Mouse (Mus musculus) lung, postnatal 0 days (tissue): ENCODE measurements around the gene Olfr470. TPM values are rescaled to one million over a fixed set of nuclear protein-coding genes. Genes with fewer than 3 reads are reported as not detected.
A peak's percentile ranks its signal among the peaks of the same experiment; 100 is the strongest.
"Not testable (repeated sequence)": the region's sequence is repeated elsewhere in the genome, so short reads cannot be mapped to it uniquely, and the experiment has no call there.

Experiments used
- ATAC-seq: fragments of 200-750 bp; cut with Nextera tagmentation; 2 replicates; pipeline ENCODE4 v1.8.0; 2017; ENCODE audit warnings: moderate library complexity
- DNase-seq: peaks from one replicate; pipeline ENCODE4 v3.0.0-alpha.2; 2016; ENCODE audit warnings: low spot score
- H3K27ac ChIP-seq: fragments of 300-500 bp; sonication (generic); 2 replicates; pipeline ENCODE4 v1.5.1; 2014; ENCODE audit warnings: antibody characterized with exemption, mild to moderate bottlenecking, low read length, mixed read lengths
- H3K27me3 ChIP-seq: fragments of 300-500 bp; sonication (generic); replicated peaks from 2 replicates; pipeline ENCODE4 v1.6.1; 2014; ENCODE audit warnings: low read length, mixed read lengths; ENCODE audit not compliant: insufficient read depth
- H3K36me3 ChIP-seq: fragments of 300-500 bp; sonication (generic); 2 replicates; pipeline ENCODE4 v1.6.1; 2014; ENCODE audit warnings: low read length, mixed read lengths; ENCODE audit not compliant: insufficient read depth
- H3K4me1 ChIP-seq: fragments of 300-500 bp; sonication (generic); 2 replicates; pipeline ENCODE4 v1.6.1; 2014; ENCODE audit warnings: antibody characterized with exemption, low read depth, low read length, mixed read lengths; ENCODE audit not compliant: insufficient read depth
- H3K4me2 ChIP-seq: fragments of 300-500 bp; sonication (generic); replicated peaks from 2 replicates; pipeline ENCODE4 v1.6.1; 2014; ENCODE audit warnings: low read depth, mild to moderate bottlenecking, low read length, moderate library complexity, mixed read lengths
- H3K4me3 ChIP-seq: fragments of 300-500 bp; sonication (generic); 2 replicates; pipeline ENCODE4 v1.5.1; 2014; ENCODE audit warnings: low read depth, low read length
- H3K9ac ChIP-seq: fragments of 300-500 bp; sonication (generic); replicated peaks from 2 replicates; pipeline ENCODE4 v1.6.1; 2014; ENCODE audit warnings: low read depth, mild to moderate bottlenecking
- H3K9me3 ChIP-seq: fragments of 300-500 bp; sonication (generic); 2 replicates; pipeline ENCODE4 v1.6.1; 2016; ENCODE audit warnings: low read length, mixed read lengths
- CTCF ChIP-seq: IDR thresholded peaks from 2 replicates; pipeline ENCODE4 v1.5.1; 2016; ENCODE audit warnings: antibody characterized with exemption, mild to moderate bottlenecking
- EP300 ChIP-seq: IDR thresholded peaks from 2 replicates; pipeline ENCODE4 v1.6.1; 2016; ENCODE audit warnings: antibody characterized with exemption, mild to moderate bottlenecking, control low read depth
- WGBS: fragments of 180-500 bp; shearing (Covaris S2); extraction: QIAGEN DNeasy Blood & Tissue Kit; methylation state at CpG from one replicate; pipeline ENCODE4 v1.1.7; 2014; 5-methylcytosine and 5-hydroxymethylcytosine counted together
- polyA plus RNA-seq: library from polyadenylated mRNA; unstranded; fragments of >200 nt; fragmentation: Nextera tagmentation; extraction: Ambion mirVana; gene quantifications from 2 replicates; pipeline ENCODE4 v1.2.1, GENCODE M21; 2015

Olfr470 gene
- polyA plus RNA-seq: not detected in 2 replicates

DNA sequence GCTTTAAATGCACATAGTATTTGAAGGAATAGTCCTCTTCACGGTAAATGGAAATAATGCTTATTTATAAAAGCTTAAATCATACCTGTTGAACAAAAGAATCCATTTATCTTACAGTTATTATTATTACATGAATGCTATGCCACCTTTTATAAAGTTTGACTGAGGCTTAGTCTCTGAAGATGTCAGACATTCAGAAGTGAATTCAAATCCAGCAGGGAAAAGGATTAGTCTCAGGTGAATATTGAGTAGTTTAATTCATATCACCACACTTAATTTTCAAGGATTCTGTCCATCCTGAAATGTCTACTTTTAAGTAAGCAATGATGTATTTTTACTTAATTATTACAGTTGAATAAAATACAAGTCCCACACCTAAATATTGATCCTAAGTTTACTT is at the start of gene Olfr470:
Olfr470 (minus strand) TSS at position 101 of the 400 bp plus-strand sequence.
- H3K36me3 ChIP-seq, H3K9ac ChIP-seq, H3K27me3 ChIP-seq, H3K4me3 ChIP-seq, DNase-seq, H3K27ac ChIP-seq, H3K9me3 ChIP-seq, H3K4me1 ChIP-seq, H3K4me2 ChIP-seq, ATAC-seq: not testable (repeated sequence)
- WGBS: 58% methylated on average over 1 of the region's 1 CpGs

DNA sequence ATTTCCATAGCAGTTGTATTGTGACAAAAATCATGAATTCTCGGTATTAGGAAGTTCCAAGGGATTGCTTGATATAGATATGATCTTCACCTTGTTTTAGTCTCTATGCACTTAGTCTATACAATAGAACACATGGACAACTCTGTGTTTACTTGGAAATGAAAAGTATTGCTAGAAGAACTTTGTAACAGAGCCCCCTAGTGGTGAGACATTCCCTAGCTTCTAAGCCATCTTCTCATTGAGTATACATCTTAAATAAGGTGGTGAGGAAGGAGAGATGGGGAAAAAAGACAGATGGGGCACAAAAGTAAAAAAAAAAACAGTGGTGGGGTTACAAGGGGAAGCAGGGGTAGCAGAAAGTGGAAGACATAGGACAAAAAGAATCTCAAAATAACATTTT is 5.6 kb downstream of the Olfr470 start:
- Histone ChIP-seq H3K9me3 (no peaks in the 10 kb centered on the region), H3K4me1 (no peaks in the 10 kb centered on the region), H3K27ac (no peak overlapping the region), H3K9ac (no peak overlapping the region), H3K27me3 (no peaks in the 10 kb centered on the region), H3K4me2 (no peak overlapping the region), H3K4me3 (no peak overlapping the region), H3K36me3 (no peaks in the 10 kb centered on the region)
- ATAC-seq (no peak), DNase-seq (peak; percentile 9)
- no peak for TF ChIP-seq EP300
- peak; percentile 37; the same call in 1 of the 2 replicates for TF ChIP-seq CTCF
- 68% methylated on average over 1 of the region's 1 CpGs for WGBS

DNA sequence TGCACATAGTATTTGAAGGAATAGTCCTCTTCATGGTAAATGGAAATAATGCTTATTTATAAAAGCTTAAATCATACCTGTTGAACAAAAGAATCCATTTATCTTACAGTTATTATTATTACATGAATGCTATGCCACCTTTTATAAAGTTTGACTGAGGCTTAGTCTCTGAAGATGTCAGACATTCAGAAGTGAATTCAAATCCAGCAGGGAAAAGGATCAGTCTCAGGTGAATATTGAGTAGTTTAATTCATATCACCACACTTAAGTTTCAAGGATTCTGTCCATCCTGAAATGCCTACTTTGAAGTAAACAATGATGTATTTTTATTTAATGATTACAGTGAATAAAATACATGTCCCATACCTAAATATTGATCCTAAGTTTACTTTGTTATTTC is 21.8 kb downstream of the Olfr470 start, which contains the start of gene Olfr469:
Olfr469 (minus strand) TSS at position 101 of the 400 bp plus-strand sequence.
- not testable (repeated sequence) for H3K27me3 ChIP-seq, DNase-seq, H3K9me3 ChIP-seq, H3K4me2 ChIP-seq, H3K36me3 ChIP-seq, H3K4me1 ChIP-seq, H3K9ac ChIP-seq, H3K27ac ChIP-seq, H3K4me3 ChIP-seq, ATAC-seq

DNA sequence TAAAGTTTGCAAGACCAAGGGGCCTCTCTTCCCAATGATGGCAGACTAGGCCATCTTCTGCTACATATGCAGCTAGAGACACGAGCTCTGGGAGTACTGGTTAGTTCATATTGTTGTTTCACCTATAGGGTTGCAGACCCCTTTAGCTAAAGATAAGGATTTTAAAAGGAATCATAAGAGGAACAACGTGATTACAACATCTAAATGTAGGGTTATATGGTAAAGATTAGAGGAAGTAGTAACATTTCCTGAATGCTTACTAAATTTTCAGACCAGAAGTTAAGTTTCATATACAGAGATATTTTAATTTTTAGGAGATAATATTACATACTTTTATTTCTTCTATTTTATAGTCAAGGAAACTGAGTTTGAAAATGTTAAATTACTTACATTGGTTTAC is 23.4 kb downstream of the Olfr470 start:
- not testable (repeated sequence) for H3K36me3 ChIP-seq, H3K27ac ChIP-seq, H3K4me2 ChIP-seq, H3K27me3 ChIP-seq, H3K4me3 ChIP-seq, H3K9me3 ChIP-seq, DNase-seq, H3K4me1 ChIP-seq, H3K9ac ChIP-seq, ATAC-seq
- WGBS: 48% methylated on average over 2 of the region's 2 CpGs

DNA sequence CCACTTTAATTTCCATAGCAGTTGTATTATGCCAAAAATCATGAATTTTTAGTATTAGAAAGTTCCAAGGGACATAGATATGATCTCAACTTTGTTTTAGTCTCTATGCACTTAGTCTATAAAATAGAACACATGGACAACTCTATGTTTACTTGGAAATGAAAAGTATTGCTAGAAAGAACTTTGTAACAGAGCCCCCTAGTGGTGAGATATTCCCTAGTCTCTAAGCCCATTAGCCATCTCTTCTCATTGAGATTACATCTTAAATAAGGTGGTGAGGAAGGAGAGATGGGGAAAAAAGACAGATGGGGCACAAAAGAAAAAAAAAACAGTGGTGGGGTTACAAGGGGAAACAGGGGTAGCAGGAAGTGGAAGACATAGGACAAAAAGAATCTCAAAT is 27.8 kb downstream of the Olfr470 start:
- no peaks in the 10 kb centered on the region for H3K9me3 ChIP-seq
- no peak overlapping the region for H3K27ac ChIP-seq
- ATAC-seq: no peak
- no peak overlapping the region for H3K4me3 ChIP-seq
- TF ChIP-seq EP300: no peak
- peak; percentile 36 for TF ChIP-seq CTCF
- no peak overlapping the region for H3K4me2 ChIP-seq
- H3K9ac ChIP-seq: no peak overlapping the region
- DNase-seq: peak; percentile 4
- no peaks in the 10 kb centered on the region for H3K4me1 ChIP-seq
- no peaks in the 10 kb centered on the region for H3K27me3 ChIP-seq
- no peaks in the 10 kb centered on the region for H3K36me3 ChIP-seq

DNA sequence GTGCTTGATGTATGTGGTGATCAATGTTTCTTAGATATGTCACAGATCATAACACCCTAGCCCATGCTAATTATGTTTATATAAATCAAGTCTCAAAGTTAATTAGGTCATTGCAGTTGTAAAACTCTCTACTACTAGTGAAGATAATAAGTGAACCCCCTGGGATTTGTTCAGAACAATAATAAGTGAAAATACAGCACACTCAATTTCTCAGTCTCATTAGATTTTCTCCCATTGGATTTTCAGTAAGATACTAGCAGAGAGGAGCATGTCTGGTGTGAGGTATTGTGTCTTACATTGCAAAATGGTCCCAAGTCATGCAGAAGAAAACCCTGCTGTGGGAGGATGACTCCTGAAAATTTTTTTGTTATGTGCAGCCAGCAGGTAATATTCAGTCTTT is 35.3 kb downstream of the Olfr470 start, which contains the start of gene Olfr467:
Olfr467 (plus strand) TSS at position 301 of the 400 bp plus-strand sequence.
- Histone ChIP-seq H3K27ac (no peak within 1 kb of the TSS), H3K36me3 (no peaks in the 10 kb centered on the region), H3K4me3 (no peak within 1 kb of the TSS), H3K9ac (no peak within 1 kb of the TSS), H3K9me3 (no peaks in the 10 kb centered on the region), H3K4me1 (no peaks in the 10 kb centered on the region), H3K4me2 (no peak within 1 kb of the TSS), H3K27me3 (no peaks in the 10 kb centered on the region)
- DNase-seq (no peak), ATAC-seq (no peak)
- no peak for TF ChIP-seq EP300
- TF ChIP-seq CTCF: no peak

DNA sequence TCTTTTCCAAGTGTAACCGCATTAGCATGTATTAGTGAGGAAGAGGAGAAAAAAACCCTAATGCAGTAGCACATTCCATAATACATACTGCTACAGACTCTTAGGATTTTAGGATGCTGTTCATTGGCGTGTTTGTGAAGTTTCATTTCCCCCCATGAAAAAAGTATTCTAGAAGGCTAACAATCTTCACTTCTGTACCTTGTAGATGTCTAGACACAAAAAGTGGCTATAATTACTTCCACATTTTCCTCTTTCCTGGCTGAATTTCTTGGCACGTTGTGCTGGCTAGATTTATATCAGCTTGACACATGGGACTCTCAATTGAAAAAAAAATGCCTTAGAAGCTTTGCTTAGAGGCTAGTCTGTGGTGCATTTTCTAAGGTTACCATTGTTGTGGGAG is 45.2 kb downstream of the Olfr470 start:
- H3K9me3 ChIP-seq: no peaks in the 10 kb centered on the region
- DNase-seq: no peak
- H3K4me3 ChIP-seq: no peak overlapping the region
- H3K27me3 ChIP-seq: no peaks in the 10 kb centered on the region
- WGBS: 64% methylated on average over 3 of the region's 3 CpGs
- H3K4me1 ChIP-seq: no peaks in the 10 kb centered on the region
- H3K27ac ChIP-seq: no peak overlapping the region
- no peak for TF ChIP-seq CTCF
- TF ChIP-seq EP300: no peak
- H3K36me3 ChIP-seq: no peaks in the 10 kb centered on the region
- no peak for ATAC-seq
- no peak overlapping the region for H3K9ac ChIP-seq
- H3K4me2 ChIP-seq: no peak overlapping the region
